Mouse (Mus musculus) frontal cortex, postnatal 36 days (tissue): ENCODE measurements around the gene Rassf2.

Experiments used
- DNase-seq, 2 experiments: peaks; one replicate each; pipeline ENCODE4 v3.0.0; 2022; ENCODE audit warnings: low spot score in 2 of 2

The Rassf2 gene

DNA sequence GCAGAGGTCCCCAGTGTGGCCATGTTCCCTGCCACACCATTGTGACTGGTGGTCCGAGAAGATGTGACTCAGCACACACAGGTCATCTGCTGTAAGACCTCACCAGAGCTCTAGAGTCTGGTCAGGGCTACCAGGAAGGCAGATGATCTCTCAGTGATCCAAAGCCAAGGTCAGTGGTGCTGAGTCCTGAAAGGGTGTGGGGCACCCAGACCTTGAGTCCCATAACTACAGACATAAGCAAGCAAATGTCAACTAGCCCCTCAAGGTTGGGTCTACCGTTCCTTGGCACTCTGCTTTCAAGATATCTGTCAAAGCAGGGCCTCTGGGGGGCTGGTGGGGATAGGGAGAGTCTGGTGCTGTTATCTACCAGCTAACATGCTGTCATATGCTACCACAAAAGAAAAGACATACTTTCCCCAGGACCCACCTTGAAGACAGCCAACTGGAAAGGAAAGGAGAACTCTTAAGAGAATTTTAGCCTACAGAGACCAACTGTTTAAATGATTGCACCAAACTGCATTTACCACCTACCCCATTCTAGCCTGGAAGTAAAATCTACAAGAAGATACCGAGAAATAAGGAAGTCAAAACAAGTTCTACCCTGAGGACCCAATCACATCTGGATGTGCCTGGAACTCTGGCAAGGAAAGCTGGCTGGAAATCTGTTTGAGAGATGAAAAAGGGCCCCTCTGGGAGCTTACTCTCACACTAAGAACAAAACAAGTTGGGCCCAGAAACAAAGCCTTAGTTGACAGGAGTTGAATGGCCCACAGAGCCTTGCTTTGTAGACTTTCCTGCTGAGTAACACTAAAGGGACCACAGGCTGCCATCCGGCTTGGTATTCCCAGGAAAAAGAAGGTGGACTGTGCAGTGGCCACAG, 4.8 kb upstream of the Rassf2 start:
- DNase-seq, result no peak

DNA sequence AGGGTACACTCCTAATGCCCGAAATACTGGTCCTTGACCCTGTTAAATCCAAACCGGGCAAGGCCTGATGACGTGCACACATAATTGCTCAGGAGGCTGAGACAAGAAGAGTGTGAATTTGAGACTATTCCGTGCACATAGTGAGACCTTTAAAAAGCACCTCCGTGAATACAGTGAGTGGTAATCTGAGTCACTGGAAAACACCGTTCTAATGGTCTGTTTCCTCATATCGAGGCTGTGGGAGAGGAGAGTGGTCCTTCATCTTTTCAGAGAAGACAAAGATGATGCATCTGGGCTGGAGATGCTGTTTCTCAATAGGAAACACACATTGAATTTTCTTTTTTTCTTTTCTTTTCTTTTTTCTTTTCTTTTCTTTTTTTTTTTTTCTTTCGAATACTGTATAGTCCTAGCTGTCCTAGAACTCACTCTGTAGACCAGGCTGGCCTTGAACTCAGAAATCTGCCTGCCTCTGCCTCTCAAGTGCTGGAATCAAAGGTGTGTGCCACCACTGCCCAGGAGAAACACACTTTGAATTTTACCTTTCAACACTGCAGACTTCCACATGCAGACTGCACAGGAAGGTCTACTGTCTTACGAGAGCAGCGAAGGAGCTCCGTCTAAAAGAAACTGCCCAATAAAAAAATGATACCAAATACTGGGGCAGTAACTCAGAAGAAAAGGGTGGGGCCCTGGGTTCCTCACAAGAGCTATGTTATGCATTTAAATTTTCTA, 1.5 kb upstream of the Rassf2 start:
- no peak for DNase-seq

DNA sequence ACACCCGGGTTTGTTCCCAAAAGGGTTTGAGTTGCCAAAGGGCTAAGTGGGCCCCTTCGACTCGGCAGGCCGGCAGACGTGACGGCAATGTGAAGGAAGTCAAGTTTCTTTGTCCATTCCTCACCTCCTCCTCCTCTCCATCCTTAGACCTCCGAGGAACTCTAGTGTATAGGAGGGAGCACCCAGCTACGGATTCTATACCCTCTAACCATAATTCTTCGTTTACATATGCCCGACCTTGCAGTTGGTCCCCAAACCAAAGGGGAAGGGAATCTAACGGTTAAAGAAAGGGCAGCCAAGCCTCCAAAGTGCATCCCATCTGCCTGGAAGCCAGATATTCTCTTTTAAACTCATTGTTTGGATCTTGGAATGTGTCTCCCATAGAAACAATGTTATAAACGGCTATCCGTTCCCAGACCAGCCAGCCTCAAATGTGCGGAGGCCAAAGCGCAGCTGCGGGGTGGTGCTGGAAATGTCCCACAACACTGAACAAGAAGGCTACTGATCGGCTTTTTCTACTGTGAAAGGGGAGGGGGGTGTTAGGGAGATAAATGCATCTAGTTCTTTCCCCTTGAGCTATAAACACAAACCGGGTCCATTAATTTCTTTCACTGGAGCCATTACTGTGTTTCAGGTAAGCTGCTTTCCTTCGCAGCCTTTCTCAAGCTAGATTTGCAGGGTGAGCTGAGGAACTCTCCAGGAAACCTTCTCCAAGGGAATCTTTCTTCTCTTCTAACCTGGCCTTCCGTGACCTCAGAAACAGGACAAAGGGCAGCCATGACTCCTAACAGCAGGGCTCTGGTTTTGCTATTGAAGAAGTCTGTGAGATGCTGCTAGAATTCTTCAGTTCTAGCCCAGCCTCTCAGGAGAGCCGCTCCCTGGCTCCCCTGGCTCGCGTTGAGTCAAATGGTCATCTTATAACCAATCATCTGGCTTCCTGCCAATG, 633 bp upstream of the Rassf2 start:
- DNase-seq, result peak in 1 of 2 experiments; percentile 35

DNA sequence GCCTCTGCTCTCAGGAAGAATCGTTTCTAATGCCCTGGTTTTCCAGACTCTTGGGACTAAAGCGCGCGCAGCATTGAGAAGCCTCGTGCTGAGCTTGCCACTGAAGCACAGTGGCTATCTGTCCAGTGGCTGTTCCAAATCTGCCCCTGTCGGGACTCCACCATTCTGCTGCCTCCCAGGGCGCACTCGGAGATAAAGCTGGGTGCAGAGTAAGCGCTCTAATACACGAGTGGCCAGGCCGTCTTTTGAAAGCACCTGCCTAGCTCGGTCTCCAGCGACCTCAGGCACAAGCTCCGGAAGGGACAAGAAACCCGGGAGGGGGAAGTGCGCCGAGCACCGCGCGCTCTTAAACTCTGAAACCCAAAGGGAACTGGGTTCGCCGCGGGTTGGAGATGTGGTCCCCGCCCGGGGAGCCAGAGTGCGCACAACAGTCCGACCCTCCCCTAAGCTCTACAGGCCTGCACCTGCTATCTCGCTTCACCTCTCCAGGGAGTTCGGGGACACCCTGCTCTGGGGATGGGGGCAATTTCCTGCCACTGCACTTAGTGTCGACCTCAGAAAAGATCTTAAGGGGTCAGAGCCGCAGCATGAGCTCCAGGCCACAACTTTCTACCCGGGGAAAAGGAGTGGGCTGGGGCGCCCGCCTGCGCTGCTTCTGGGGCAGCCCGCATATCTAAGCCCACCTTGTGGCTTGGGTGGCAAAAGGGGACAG, 1.0 kb downstream of the Rassf2 start:
- peak in 1 of 2 experiments; percentile 26 for DNase-seq

DNA sequence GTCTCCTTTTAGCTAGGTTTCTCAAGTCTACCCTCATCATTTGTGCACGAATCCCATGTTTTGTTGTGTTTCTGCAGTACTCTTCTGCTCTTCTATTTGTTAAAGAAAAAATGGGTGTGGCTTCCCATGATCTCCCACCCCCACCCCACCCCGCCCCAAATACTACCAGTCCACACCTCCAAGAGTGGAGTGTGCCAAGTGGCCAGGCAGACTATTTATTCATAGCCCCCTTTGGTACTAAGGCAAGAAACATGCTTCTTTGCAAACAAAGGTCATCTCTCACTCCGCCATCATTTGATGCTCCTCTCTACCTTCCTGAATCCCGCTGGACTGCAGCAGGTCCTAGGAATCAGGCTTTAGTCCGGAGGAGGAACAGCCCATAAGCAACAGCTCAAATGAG, 2.0 kb downstream of the Rassf2 start:
- no peak for DNase-seq

DNA sequence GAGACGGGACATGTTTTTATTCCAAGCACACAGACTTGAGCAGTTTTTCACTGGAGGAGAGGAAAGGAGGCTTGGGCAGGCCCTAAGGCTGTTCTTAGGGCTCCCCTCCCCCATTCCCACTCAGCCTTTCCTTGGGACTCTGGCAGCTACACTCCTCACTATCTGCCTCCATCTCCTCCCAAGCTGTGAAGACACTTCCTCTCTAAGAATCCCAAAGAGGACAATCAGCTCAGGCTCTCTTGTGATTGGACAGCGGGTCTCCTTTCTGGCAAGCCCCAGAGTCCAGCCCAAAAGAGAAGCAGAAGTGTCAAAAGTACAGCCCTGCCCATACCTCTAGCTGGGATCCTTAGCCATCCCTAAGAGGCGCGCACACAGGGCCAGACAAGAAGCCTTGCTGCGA, 2.7 kb downstream of the Rassf2 start:
- DNase-seq, result no peak

DNA sequence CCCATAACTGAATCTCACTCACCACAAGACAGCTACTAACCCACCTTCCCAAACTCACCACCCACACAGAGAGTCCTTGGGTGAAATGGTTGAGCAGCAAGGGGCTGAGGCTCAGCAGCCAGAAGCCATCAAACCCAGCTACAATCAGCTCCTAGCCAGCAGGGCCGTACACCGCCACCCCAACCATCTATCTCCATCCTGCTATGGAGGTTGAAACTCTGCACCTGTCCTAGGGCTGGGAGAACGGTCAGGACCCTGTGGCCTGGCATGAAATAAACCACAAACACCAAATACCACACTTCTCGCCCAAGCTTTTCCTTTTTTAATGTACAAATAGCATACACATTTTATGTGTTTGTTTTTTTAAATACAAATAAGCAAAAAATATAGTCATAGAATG, 6.0 kb downstream of the Rassf2 start:
- DNase-seq, result no peak

DNA sequence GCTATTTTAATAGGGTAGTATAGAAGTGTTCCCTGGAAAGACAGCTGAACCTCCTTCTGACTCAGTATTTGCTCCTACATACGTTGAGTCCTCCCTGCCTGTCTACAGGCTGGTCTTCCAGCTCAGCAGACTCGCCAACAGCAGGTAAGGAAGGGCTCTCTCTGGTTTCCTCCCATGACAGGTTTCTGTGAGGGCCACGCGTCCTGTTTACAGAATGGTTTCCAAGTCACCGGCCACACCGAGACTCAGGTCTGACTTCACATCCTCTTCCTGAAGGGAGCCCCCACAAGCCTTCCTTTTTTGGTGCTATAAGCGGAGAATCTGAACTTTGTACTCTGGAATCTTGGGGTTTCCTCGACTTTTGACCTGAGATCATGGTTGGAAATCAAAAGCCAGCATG, 7.4 kb downstream of the Rassf2 start:
- no peak for DNase-seq

DNA sequence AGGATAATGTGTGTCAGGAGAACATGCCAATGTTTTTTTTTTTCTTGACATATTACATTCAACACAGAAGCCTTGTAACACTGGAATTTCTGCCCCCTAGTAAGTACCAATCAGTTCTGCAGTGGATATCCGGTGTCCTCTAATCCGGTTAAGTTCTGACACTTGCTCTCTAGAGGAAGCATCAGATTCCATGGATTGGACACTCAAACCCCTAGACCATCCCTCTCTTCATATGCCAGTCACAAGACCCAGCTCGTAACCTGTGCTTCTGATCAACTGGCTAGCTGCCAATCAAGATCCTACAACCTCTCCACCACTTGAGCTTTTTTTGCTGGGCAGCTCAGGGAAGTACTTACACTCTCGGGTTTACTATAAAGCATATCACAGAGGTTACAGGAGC, 8.4 kb downstream of the Rassf2 start:
- no peak for DNase-seq

DNA sequence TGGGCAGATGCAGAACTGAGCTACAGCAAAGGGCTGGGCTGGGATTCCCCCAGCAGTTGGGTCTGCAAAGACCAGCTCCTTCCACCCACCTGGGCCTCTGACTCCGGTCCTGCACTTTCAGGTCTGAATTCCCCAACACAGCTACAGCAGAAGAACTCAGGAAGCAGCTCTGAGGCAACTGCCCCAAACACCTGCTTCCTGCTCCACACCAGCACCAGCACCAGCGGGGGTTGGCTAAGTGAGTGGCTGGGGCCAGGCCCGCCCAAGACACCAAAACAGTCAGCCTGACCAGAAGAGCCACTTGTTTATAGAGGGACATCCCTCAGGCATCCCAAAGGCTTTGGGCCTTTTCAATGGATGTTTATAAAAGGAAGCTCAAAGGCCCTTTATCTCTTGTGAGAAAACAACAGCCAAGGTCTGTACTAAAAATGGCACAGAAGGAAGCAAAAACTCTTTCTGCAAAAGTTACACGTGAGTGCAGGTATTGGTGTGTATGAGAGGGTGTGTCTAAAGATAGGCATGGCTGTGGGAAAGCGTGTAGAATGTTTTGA, 9.0 kb downstream of the Rassf2 start:
- no peak for DNase-seq

DNA sequence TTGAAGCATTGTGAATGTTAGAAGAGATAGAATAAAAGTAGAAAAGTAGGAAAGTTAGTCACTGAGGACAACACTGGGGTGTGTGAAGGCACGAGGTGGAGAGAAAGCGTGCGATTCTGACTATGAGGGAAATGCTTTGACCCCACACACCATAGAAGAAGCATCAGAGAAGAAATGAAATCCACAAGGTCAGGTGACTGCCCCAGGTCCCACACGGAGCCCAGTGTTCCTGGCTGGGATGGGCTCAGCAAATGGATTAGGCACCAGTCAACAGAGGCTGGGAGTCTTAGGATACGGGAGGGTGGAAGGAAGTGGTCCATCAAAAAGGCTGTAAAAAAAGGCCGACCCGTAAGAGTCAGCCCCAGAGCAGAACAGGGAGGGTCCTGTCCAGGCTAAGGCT, 9.6 kb downstream of the Rassf2 start:
- no peak for DNase-seq

DNA sequence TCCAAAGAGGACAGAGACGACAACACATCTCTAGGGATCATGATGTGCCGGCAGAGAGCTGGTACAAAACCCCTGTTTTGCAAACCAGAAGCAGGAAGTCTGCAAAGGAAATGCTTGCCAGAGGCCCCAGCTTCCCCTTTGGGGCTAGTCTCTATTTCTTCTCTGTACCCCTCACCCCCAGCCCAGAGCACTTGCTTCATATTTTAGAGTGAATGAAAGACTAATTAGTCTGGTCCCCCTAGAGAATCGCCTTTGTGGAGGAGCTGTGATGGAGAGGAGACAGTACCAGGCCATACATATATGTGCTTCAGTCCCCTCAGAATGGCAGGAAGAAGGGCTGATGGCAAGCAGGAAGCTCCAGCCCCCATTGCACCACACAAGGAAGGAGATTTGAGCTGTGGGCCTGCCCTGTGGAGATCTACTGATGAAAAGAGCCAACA, 10.7 kb downstream of the Rassf2 start:
- DNase-seq, result no peak

DNA sequence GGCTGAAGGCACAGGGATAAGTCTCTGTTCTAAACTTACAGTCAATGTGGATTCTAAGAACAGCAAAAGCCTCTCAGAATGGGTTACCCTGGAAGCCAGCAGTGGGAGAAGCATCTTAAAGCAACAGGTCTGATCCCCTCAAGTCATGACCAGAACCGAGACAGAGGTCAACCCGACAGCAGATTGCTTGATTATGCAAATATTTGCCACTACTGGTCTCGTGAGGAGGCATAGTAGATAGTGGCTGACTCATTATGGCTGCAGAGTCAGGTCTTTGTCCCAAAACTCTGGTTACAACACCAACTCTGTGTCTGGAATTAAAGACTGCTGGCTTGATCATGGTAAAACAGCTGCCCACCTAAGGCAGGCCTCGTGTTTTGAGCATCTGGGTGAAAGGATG, 11.9 kb downstream of the Rassf2 start:
- no peak for DNase-seq

DNA sequence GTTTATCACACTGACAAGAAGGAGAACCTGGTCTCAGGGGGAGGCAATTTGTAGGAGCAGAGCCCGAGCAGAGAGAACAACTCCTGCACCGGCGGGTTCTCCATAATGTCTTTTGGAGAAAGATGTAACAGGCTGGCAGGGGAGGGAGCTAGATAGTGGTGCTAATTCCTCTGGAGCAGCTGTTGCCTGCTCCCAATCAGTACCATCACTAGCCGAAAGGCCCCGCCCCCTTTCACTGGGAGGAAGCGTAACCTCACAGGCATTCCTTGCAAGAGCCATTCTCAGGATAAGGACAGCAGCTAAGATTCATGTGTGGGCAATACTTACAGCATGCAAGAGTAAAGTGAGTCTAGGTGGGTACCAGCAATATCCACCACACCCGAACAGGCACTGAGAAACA, 12.4 kb downstream of the Rassf2 start:
- DNase-seq, result no peak

DNA sequence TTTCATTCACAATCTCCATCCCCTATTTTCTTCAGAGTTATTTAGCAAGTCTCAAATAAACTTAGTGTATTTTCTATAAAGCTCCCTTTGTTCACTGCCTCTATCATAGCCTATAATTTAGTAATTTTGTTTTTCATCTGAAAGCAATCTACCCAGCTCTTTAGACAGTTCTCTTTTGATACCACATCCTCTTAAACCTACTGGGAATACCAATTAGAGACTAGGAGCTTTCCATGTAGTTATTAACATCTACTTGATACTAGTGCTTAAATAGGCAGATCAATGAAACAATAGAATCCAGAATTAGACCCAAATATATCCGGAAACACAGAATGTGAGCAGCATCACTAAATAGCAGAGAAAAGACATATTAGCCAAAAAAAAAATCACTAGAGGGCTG, 14.0 kb downstream of the Rassf2 start:
- no peak for DNase-seq

DNA sequence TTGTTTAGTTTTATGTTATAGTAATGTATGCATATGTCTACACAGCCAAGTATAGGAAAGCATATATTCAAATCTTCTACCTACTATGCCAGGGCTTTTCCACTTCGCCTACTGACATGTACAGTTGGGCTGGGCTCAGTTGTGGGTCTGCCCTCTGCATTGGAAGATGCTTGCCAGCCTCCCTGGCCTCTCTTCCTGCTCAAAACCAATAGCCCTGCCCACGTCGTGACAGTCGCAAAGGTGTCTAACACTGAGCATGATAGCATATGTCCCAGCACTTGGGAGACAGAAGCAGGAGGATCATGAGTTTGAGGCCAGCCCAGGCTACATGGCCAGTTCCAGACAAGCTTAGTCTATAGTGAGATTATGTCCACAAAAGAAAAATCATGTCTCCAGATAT, 16.9 kb downstream of the Rassf2 start:
- no peak for DNase-seq

DNA sequence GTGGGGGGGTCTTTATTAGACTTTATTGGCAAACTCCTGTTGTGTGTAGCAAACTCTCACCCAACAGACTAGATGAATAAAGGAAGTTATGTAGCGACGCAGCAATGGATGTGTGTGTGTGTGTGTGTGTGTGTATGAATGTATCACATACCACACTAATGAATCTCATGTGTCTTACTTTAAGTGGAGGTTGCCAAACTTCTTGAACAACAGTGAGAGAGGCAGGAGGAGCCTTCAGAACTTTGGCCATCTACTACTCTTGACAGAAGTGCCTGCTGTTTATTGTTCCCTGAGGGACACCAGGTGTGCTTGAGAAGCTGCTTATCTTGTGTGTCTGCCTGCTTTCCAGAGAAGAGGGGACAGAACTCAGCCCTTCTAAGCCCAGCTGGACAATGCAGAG, 19.3 kb downstream of the Rassf2 start:
- no peak for DNase-seq

DNA sequence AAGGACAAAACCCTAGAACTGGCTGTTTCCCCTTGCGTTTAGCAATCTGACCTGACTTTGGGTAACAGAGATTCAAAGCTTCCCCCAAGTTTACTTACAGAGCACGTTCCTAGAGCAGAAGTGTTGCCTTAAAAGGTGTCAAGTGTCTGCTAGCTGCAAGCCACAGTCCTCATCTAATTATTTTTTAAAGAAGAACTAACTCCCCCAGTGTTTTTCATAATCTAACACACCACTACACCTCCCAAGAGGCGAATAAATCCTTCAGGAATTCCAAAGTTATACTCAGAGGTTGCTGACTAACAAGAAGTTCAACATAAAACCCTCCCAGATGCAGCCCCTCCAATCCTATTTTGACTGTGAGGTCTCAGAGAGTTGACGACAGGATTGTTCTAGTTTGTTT, 21.9 kb downstream of the Rassf2 start:
- DNase-seq, result no peak

DNA sequence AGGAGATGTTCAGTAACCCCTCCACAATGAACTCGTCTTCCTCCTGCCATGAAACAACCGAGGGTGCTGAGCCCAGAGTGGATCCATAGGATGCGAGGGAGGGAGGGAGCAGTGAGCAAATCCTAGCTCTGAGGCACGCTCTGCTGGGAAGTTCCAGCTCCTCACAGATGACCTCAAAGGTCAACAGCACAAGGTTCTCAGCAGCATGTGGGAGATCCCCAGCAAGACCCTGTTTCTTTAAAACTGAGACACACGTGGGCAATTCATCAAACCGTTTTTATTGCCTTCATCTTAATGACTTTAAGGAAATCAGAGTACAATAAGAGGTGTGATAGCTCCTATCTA, 22.6 kb downstream of the Rassf2 start:
- no peak for DNase-seq

DNA sequence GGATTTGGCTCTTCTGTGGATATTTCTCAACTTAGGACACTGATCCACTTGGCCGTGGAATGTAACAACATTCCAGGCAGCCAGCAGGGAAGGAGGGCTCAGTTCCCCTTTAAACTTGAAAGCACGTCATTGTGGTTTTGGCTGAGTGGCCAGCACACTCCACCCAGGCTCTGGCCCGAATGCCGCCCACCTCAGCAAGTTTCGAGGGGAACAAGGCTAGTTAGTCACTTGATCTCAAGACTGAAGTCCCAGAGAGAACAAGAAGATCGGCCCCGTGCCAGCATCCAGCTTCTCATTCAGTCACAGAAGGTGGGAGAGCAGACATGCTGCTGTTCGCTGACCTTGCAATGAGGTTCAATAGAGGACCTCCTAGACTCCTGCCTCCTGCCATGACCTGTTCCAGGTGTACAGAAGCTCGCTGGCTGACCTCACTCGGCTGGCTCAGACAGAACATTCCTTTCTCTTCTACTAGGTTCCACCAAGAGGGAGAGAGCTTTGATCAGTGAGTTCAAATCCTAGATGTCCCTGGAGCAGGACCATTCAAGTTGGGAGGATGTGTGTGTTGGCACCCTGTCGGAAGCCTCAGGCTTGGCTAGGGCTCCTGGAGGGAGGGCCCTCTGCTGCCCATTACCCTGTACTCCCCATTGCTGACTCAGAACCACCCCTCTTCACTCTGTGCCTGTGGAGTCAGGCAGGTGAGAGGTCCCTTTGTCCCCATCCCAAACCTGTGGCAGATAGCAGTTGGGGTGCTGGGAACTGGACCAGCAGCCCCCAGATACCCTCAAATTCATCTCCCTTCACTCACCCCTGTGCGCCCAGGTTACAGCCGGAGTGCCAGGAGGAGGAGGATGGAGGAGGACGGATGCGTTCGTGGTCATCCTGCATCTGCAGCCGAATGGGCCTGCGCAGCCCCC, 23.2 kb downstream of the Rassf2 start:
- no peak for DNase-seq
